Mouse (Mus musculus) left cerebral cortex, adult 8-10 months (tissue): ENCODE data around the gene Tspan5. TPM values are rescaled to one million over a fixed set of nuclear protein-coding genes. Genes with fewer than 3 reads are reported as not detected.

Experiments used
- DNase-seq, 2 experiments: peaks; one replicate each; pipeline ENCODE4 v3.0.0; 2022; ENCODE audit warnings: low spot score in 2 of 2
- total RNA-seq, 4 experiments: library from RNA; stranded (reverse); gene quantifications; 2 replicates each; pipeline ENCODE4 v1.2.4; 2022

The Tspan5 gene
- total RNA-seq, 4 experiments from 2014 or later: 217 to 260 (median 233) TPM

DNA sequence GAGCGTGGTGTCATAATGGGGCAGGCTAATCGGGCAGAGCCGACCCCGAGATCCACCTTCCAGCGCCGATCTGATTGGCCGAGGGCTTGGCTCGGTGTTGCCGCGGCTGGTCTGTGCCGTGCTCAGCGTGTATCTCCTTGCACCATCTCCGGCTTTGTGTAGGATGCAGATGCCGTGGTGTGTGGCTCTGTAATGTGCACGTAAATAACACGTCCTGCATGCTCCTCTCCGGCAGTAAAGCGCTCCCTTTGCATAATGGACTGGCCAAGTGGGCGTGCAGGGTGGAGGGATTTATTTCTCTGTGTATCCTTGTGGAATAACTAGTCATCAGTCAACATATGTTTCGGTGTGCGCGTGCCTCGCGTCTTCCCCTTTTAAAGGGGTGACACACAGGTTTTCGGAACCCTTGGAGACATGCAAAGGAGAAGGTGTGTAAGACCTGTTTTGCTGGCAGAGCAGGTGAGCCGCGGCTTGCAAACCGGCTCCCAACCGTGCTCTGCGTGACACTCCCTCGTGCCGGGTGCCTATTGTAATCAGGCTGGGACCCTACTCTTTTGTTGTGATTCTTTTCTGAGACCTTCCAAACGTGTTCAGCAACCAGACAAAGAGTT, 1.2 kb downstream of the Tspan5 start:
- peak; percentile 58 to 75 for DNase-seq

- no peak for DNase-seq
Observed at GRCm38 (mm10) chr3:138744030-138744774, 2.2 kb downstream of the Tspan5 start.

- no peak for DNase-seq
Observed at GRCm38 (mm10) chr3:138745091-138745490, 3.1 kb downstream of the Tspan5 start.

DNA sequence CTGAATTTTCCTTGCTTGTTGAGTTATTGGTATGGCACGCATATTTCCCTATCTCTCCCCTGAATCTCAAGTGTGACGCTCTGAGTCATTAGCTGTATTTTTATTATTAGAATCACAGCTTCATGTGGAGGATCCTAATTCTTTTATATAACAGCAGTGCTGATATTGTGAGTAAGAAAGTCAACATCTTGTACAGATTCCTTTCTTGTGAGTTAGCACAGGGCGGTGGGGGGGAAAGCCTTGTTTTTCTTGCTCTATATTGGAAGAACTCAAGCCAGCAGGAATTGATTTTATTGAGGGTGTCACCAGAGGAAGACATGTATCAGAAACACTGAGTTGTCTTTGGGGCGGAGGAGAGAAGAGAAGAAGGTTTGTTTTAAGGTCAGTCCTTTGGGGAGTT, 3.6 kb downstream of the Tspan5 start:
- no peak for DNase-seq

DNA sequence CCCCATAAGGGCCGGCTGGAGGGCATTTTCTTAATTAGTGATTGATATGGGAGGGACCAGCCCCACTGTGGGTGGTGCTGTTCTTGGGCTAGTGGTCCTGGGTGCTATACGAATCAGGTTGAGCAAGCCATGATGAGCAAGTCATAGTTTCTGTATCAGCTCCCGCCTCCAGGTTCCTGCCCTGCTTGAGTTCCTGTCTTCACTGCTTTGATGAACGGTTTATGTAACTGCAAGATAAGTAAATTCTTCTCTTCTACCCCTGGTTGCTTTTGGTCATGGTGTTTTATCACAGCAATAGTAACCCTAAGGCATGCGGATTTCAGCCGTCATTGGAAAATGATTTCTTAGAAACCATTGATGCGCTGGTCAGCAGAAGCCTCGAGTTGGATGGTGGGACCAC, 4.6 kb downstream of the Tspan5 start:
- DNase-seq: no peak

GRCm38 (mm10) chr3:138747035-138747434, 5.0 kb downstream of the Tspan5 start:
- no peak for DNase-seq

GRCm38 (mm10) chr3:138747985-138748384, 6.0 kb downstream of the Tspan5 start:
- DNase-seq: no peak

DNA sequence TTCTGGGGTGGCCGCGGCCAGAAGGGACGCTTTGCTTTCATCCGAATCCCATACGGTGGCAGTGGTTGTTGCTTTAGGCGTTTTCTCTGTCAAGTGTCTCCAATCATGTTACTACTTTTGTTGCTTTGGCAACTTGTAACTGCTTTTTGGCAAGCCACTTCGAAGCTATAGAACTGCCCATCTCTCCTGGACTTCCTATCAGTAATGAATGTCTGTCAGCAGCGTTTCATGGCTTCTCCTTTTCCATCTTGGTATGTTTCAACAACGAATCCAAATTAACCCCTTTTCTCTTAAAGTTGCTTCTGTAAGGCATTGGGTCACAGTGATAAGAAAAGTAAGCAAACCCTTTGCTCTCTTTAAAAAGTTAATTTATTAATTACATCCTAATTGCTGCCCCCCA, 7.7 kb downstream of the Tspan5 start:
- no peak for DNase-seq

DNA sequence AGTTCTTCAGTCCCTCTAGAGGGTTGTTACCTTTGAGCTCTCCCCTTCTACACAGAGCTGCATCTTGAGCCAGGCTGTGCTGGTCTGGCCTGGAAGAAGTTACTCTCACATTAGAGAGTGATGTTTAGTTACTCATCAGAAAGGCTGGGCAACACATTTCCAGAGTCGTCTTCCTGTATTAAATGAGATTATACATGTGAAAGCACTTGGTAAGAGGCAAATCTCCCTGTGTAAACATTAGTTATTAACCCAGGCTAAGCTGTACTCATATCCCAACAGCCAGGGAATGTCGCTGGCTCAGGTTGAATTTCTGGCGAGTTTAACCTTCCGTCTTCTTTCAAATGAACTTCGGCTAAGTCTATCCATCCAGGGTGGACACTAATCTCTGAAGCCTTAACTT, 9.3 kb downstream of the Tspan5 start:
- DNase-seq: no peak

- DNase-seq: no peak
Observed at GRCm38 (mm10) chr3:138752056-138752455, 10.1 kb downstream of the Tspan5 start.

GRCm38 (mm10) chr3:138752769-138753168, 10.8 kb downstream of the Tspan5 start:
- DNase-seq: no peak

DNA sequence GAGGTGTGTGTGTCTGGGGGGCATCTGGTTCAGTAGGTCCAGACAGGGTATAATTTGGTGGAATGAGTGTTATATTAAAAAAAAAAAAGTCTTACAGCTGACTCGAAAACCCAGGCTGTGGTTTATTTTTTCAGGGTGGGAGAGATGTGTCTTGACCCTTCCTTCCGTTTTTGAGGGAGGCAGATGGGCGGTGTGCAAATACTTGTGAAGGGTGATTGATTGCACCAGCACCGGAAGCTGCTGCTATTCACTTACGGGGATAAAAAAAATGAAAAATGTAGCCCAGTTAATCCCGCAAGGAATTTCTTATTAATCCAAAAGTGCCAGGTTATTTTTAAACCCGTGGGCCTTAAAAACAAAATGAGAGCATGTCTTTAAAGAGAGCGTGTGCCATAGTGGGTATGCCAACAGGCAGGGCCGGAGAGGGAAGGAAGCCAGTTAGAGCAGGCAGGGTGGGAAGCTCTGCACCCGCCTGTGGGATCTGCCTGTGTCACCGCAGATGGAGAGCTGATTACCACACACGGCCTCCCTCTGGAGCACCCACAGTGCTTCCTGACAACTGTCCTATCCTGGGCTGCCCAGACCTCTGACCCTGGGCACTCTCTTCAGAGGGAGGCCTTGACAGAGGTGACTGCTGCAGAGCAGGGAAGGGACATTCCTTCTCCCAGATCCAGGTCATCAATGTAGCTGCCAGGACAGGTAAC, 11.3 kb downstream of the Tspan5 start:
- no peak for DNase-seq

- DNase-seq: no peak
Observed at GRCm38 (mm10) chr3:138754328-138754727, 12.3 kb downstream of the Tspan5 start.

DNA sequence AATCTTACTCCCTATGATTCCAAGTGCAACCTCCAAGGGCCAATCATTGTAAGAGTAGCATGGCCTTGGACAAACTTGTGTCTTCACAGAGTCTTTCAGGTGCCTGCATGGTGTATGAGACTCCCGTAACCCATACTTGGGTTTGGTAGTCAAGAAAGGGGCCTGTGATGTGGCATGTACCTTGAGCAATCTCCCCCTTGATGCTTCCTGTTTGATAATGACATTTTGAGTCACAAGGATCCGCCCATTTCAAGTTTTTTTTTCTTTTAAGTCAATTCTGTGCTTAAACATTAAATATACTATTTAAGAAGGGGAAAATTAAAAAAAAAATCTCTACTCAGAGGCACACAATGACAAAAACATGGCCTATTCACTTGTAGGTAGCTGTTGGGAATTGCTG, 15.3 kb downstream of the Tspan5 start:
- no peak for DNase-seq

DNA sequence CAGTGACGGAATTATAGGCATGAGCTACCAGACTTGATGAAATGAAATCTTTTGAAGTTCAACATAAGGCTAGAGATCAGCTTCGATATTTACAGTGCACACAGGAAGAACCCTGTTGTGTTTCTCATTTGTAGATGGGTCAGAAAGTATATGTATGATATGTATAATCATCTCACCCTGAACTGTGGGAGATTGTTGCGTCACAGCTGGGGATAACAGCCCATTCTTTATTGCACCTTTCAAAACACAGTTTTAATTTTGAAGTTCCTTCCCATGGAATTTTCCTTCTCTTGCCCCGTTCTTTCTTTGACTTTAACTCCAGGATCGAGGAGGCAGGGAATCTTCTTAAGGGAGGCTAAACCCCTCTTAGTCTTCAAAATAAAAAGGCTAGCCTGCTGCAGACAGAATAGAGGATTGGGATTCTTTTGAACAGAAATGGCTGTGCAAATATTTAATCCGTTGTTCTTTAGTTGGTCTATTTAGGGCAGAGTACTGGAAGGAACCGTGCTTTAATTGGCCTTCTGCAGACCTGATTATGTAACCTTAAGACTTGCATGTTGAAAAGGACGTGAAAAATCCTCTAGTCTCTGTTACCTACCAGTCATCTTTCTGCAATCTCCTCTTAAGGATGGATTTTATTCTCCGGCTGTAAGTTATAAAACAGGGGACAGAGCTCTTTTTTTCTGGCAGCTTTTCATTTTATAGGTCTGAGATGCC, 18.1 kb downstream of the Tspan5 start:
- no peak for DNase-seq

DNA sequence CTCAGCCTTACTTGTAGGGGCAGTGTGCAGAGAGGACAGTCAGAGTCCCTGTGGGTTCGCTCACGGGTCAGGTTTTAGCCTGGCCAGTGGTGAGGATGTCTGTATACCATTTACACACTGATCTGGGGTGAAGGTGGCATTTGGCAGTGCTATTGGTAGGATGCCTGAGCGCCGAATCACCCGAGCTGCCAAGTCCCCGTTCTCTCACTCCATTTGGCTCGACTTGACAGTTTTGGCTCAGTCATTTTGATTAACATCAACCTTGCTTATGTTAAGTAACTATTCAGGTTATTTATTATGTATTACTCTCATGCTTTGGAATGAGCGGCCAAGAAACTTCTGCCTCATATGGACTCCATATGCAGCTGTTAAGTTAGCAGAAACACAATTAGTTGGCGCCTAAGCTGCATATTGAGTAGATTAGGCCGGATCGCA, 18.7 kb downstream of the Tspan5 start:
- no peak for DNase-seq

GRCm38 (mm10) chr3:138761531-138761930, 19.5 kb downstream of the Tspan5 start:
- DNase-seq: no peak

GRCm38 (mm10) chr3:138763941-138764340, 21.9 kb downstream of the Tspan5 start:
- no peak for DNase-seq

- DNase-seq: no peak
Observed at GRCm38 (mm10) chr3:138764782-138765181, 22.8 kb downstream of the Tspan5 start.

DNA sequence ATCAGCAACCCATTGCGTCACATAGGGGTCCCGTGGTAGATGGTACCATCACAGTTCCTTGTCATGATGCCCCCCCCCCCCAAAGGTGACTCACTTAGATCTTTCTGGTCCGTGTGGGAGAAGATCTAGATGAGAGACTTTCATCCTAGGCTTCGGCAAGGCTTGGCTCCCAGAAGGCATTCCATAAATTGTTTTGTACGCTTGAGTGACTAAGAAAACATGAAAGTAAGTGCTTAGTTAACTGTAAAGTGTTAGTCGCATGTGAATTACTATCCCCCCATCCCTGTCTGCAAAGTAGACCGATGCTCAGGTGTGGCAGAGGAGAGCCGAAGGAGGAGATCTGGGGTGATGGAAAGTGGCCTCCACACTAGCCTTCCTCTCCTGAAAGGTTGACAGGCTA, 25.0 kb downstream of the Tspan5 start:
- no peak for DNase-seq

GRCm38 (mm10) chr3:138768541-138769093, 26.6 kb downstream of the Tspan5 start:
- no peak for DNase-seq
